Mouse (Mus musculus): Measurements from ENCODE around the gene Catspere2. TPM values are rescaled to one million over a fixed set of nuclear protein-coding genes. Genes with fewer than 3 reads are reported as not detected.
"Not testable (repeated sequence)": the region's sequence is repeated elsewhere in the genome, so short reads cannot be mapped to it uniquely, and the experiment has no call there.

Catspere2 gene
- polyA plus RNA-seq, 1 experiment from 2014 or later = 0.12 TPM

GRCm38 (mm10) chr1:178182251-178182650, 199.0 kb downstream of the Catspere2 start:
- H3K9me3 ChIP-seq = no peaks in the 10 kb centered on the region
- WGBS = 88% methylated on average over 2 of the region's 2 CpGs

DNA sequence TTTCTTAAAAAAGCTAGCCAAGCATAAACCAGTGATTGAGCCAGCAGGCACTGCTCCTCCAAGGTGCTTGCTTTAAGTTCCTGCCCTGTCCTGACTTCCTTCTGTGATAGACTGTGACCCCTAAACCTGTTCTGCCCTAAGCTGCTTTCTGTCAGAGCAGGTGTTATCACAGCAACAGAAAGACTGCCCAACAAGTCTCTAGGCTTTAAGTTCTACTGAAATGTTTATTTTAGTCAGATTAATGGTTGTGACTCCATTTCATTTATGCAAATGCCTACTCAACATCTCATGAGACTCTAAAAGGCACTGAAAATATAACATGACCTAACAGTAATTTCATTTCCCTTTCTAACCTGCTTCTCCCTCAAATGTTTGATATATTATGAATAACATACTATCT, 202.4 kb downstream of the Catspere2 start:
- Histone ChIP-seq H3K27ac (replicated peaks) (no peak overlapping the region), H3K9me3 (no peaks in the 10 kb centered on the region), H3K4me3 (no peak overlapping the region), H3K4me1 (peaks cover 15% of the 10 kb centered on the region), H3K27me3 (replicated peaks; ENCODE audit: low read depth, poor library complexity, severe bottlenecking) (no peaks in the 10 kb centered on the region), H3K36me3 (replicated peaks) (no peaks in the 10 kb centered on the region)
- DNase-seq (ENCODE audit: low spot score) = no peak

More at GRCm38 (mm10) chr1:178182251-178182650, 199.0 kb downstream of the Catspere2 start:
- no peak overlapping the region for H3K27ac ChIP-seq (replicated peaks)
- H3K27me3 ChIP-seq (replicated peaks; ENCODE audit: low read depth, poor library complexity, severe bottlenecking) = no peaks in the 10 kb centered on the region
- peaks cover 4% of the 10 kb centered on the region; the same call in 1 of the 2 replicates for H3K4me1 ChIP-seq
- DNase-seq (ENCODE audit: low spot score) = no peak
- H3K36me3 ChIP-seq (replicated peaks) = no peaks in the 10 kb centered on the region
- H3K4me3 ChIP-seq = no peak overlapping the region

DNA sequence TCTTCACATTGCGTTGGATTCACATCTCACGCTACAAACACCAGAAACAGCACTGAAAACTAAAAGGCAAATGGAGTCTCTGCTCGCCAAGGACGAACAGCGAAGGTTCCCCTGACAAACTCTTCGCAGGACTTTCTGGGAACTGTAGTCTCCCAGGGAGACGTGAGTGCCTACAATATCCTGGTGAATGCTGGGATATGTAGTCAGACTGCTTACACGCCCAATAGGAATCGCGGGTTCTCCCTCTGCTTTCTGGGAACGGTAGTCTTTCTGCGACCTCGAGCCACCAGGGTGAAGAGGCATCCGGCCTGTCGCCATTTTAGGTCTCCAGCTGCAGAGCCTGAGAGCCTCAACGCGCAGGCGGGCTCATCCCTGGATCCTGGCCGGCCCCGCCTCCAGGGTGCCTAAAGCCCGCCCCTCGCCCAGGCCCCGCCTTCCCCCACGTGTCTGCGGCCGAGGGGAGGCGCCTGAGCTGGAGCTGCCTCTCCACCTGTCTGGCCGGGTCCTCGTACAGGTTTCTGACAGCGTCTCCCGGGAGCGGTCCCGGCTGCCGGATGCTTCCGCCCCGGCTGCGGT, 204.1 kb downstream of the Catspere2 start, which contains the start of gene Desi2:
Desi2 (plus strand) TSS at position 202 of the 576 bp plus-strand sequence.
- H3K27me3 ChIP-seq (replicated peaks; ENCODE audit: low read depth, poor library complexity, severe bottlenecking); H3K9me3 ChIP-seq; H3K36me3 ChIP-seq (replicated peaks): not testable (repeated sequence)
- Histone ChIP-seq H3K4me3 (peak within 1 kb of the TSS; percentile 68), H3K27ac (replicated peaks) (peak within 1 kb of the TSS; percentile 76), H3K4me1 (peaks cover 15% of the 10 kb centered on the region)
- WGBS = under 1% methylated on average over 37 of the region's 37 CpGs
- peak; percentile 95 for DNase-seq (ENCODE audit: low spot score)

- H3K27me3 ChIP-seq (replicated peaks; ENCODE audit: low read depth, poor library complexity, severe bottlenecking); H3K9me3 ChIP-seq; H3K36me3 ChIP-seq (replicated peaks): not testable (repeated sequence)
- under 1% methylated on average over 28 of the region's 38 CpGs for WGBS
- H3K4me3 ChIP-seq = peak overlapping the region; percentile 68
- peaks cover 15% of the 10 kb centered on the region for H3K4me1 ChIP-seq
- DNase-seq (ENCODE audit: low spot score) = peak; percentile 83
- H3K27ac ChIP-seq (replicated peaks) = peak overlapping the region; percentile 76
These were observed 204.6 kb downstream of the Catspere2 start for GRCm38 (mm10) chr1:178187810-178188209.

GRCm38 (mm10) chr1:178188386-178188785, 205.2 kb downstream of the Catspere2 start:
- Histone ChIP-seq H3K4me3 (peak overlapping the region; percentile 51), H3K36me3 (replicated peaks) (no peaks in the 10 kb centered on the region), H3K4me1 (peaks cover 15% of the 10 kb centered on the region), H3K27me3 (replicated peaks; ENCODE audit: low read depth, poor library complexity, severe bottlenecking) (no peaks in the 10 kb centered on the region), H3K9me3 (no peaks in the 10 kb centered on the region), H3K27ac (replicated peaks) (no peak overlapping the region)
- 10% methylated on average over 13 of the region's 13 CpGs for WGBS
- no peak for DNase-seq (ENCODE audit: low spot score)

DNA sequence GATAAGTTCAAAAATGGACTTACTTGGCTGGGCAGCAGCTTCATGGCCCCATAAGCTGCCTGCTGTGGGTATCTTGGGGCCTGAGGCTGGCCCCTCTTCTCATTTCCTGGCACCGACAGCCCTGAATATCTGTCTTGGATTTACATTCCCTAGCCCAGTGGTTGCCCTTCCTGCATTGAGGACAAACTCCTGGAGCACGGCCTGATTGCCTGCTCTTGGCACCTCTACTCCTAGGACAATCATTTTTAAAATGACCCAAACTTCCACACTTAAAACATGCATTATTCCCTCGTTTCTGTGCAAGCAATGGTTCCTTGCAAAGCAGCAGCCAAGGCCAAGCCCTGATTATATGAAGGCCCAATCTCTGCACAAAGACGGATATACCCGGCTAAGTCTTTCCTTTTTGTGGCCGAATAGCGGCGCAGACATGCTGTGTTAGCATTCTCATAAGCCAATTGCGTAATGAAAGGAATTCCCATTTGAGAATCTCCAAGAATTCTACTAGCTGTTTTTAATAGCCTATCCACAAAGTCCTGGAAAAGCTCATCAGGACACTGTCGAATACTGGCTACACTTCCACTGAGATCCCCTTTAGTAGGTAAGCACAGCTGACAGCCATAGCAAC, 222.6 kb downstream of the Catspere2 start:
- Histone ChIP-seq H3K27ac (replicated peaks) (no peak overlapping the region), H3K9me3 (no peaks in the 10 kb centered on the region), H3K4me3 (no peak overlapping the region), H3K4me1 (no peaks in the 10 kb centered on the region), H3K27me3 (replicated peaks; ENCODE audit: low read depth, poor library complexity, severe bottlenecking) (no peaks in the 10 kb centered on the region), H3K36me3 (replicated peaks) (0 out of 2 replicates have a peak, but pooled peaks cover 6% of the 10 kb centered on the region)
- 90% methylated on average over 10 of the region's 10 CpGs for WGBS
- no peak for DNase-seq (ENCODE audit: low spot score)

- not testable (repeated sequence) for H3K9me3 ChIP-seq; H3K4me3 ChIP-seq; H3K27me3 ChIP-seq (replicated peaks; ENCODE audit: low read depth, poor library complexity, severe bottlenecking); H3K27ac ChIP-seq (replicated peaks); H3K4me1 ChIP-seq; H3K36me3 ChIP-seq (replicated peaks); DNase-seq (ENCODE audit: low spot score)
- 77% methylated on average over 4 of the region's 4 CpGs for WGBS
These were observed 224.6 kb downstream of the Catspere2 start for GRCm38 (mm10) chr1:178207856-178208255.

DNA sequence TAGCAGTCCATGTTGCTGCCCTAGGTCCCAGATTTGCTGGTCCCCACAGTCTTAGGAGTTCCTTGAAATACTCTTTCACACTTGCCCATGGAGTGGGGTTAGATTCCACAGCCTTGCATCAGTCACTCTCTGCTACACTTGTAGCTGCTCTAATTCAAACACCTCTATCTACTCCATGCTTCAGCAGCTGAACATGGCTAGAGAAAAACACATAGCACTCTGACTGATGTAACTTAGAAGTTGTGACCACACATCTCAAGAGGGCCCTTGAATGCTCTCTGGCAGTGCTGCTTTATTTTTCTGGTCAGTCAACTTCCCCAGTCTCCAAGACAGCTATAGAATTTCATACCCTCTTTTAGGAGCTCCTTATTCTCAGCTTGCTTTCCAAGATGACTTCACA, 226.7 kb downstream of the Catspere2 start:
- no peak for DNase-seq (ENCODE audit: low spot score)
- H3K36me3 ChIP-seq (replicated peaks) = no peaks in the 10 kb centered on the region
- no peak overlapping the region for H3K4me3 ChIP-seq
- H3K9me3 ChIP-seq = no peaks in the 10 kb centered on the region
- H3K27me3 ChIP-seq (replicated peaks; ENCODE audit: low read depth, poor library complexity, severe bottlenecking) = no peaks in the 10 kb centered on the region
- no peaks in the 10 kb centered on the region for H3K4me1 ChIP-seq
- no peak overlapping the region for H3K27ac ChIP-seq (replicated peaks)

- Histone ChIP-seq H3K36me3 (replicated peaks) (no peaks in the 10 kb centered on the region), H3K9me3 (no peaks in the 10 kb centered on the region), H3K4me1 (no peaks in the 10 kb centered on the region), H3K4me3 (no peak overlapping the region), H3K27ac (replicated peaks) (no peak overlapping the region), H3K27me3 (replicated peaks; ENCODE audit: low read depth, poor library complexity, severe bottlenecking) (no peaks in the 10 kb centered on the region)
- DNase-seq (ENCODE audit: low spot score) = no peak
These were observed 233.9 kb downstream of the Catspere2 start for GRCm38 (mm10) chr1:178217157-178217556.

GRCm38 (mm10) chr1:178218305-178218704, 235.1 kb downstream of the Catspere2 start:
- Histone ChIP-seq H3K9me3 (no peaks in the 10 kb centered on the region), H3K4me1 (no peaks in the 10 kb centered on the region), H3K27ac (replicated peaks) (no peak overlapping the region), H3K27me3 (replicated peaks; ENCODE audit: low read depth, poor library complexity, severe bottlenecking) (no peaks in the 10 kb centered on the region), H3K36me3 (replicated peaks) (peaks cover 3% of the 10 kb centered on the region; the same call in 1 of the 2 replicates), H3K4me3 (no peak overlapping the region)
- DNase-seq (ENCODE audit: low spot score) = no peak

- peaks cover 2% of the 10 kb centered on the region; the same call in 1 of the 2 replicates for H3K9me3 ChIP-seq
- 85% methylated on average over 5 of the region's 5 CpGs for whole genome bisulfite sequencing
These were observed 236.2 kb downstream of the Catspere2 start for GRCm38 (mm10) chr1:178219166-178220077.

More at GRCm38 (mm10) chr1:178219166-178220077, 236.2 kb downstream of the Catspere2 start:
- H3K4me1 ChIP-seq = no peaks in the 10 kb centered on the region
- no peak for DNase-seq (ENCODE audit: low spot score)
- no peaks in the 10 kb centered on the region for H3K27me3 ChIP-seq (replicated peaks; ENCODE audit: low read depth, poor library complexity, severe bottlenecking)
- H3K4me3 ChIP-seq = no peak overlapping the region
- peaks cover 10% of the 10 kb centered on the region for H3K36me3 ChIP-seq (replicated peaks)
- no peak overlapping the region for H3K27ac ChIP-seq (replicated peaks)
